Mouse (Mus musculus): ENCODE results near the gene Enpp4. TPM values are rescaled to one million over a fixed set of nuclear protein-coding genes. Genes with fewer than 3 reads are reported as not detected.

Enpp4 gene
- polyA plus RNA-seq, 1 experiment from 2014 or later = 3.8 TPM

- Histone ChIP-seq H3K27me3 (no peaks in the 10 kb centered on the region; the same call in 1 of the 2 replicates), H3K27ac (replicated peaks) (no peak overlapping the region), H3K36me3 (no peaks in the 10 kb centered on the region), H3K4me1 (no peaks in the 10 kb centered on the region), H3K9ac (no peak overlapping the region), H3K9me3 (replicated peaks) (no peaks in the 10 kb centered on the region), H3K4me3 (replicated peaks) (no peak overlapping the region), H3K4me2 (replicated peaks) (no peak overlapping the region)
- ATAC-seq (ENCODE audit: insufficient number of reproducible peaks, low FRiP score, low TSS enrichment, low read depth) = no peak
- WGBS = 9% methylated on average over 7 of the region's 7 CpGs
Measured at GRCm38 (mm10) chr17:44130429-44130828, 24.8 kb upstream of the Enpp4 start.

GRCm38 (mm10) chr17:44129092-44129750 is 23.6 kb upstream of the Enpp4 start:
- 83% methylated on average over 13 of the region's 13 CpGs for WGBS
- Histone ChIP-seq H3K27me3 (no peaks in the 10 kb centered on the region), H3K9me3 (replicated peaks) (no peaks in the 10 kb centered on the region), H3K4me1 (no peaks in the 10 kb centered on the region), H3K4me2 (replicated peaks) (no peak overlapping the region), H3K4me3 (replicated peaks) (no peak overlapping the region), H3K36me3 (no peaks in the 10 kb centered on the region), H3K9ac (no peak overlapping the region), H3K27ac (replicated peaks) (no peak overlapping the region)
- no peak for ATAC-seq (ENCODE audit: insufficient number of reproducible peaks, low FRiP score, low TSS enrichment, low read depth)

- Histone ChIP-seq H3K36me3 (no peaks in the 10 kb centered on the region), H3K4me3 (replicated peaks) (no peak overlapping the region), H3K9ac (no peak overlapping the region), H3K27ac (replicated peaks) (no peak overlapping the region), H3K9me3 (replicated peaks) (no peaks in the 10 kb centered on the region), H3K4me1 (no peaks in the 10 kb centered on the region; the same call in 1 of the 2 replicates), H3K4me2 (replicated peaks) (no peak overlapping the region), H3K27me3 (no peaks in the 10 kb centered on the region)
- ATAC-seq (ENCODE audit: insufficient number of reproducible peaks, low FRiP score, low TSS enrichment, low read depth) = no peak
- 49% methylated on average over 12 of the region's 12 CpGs for WGBS
Measured at GRCm38 (mm10) chr17:44121366-44122100, 15.9 kb upstream of the Enpp4 start.

- no peak overlapping the region for H3K27ac ChIP-seq (replicated peaks)
- no peak for ATAC-seq (ENCODE audit: insufficient number of reproducible peaks, low FRiP score, low TSS enrichment, low read depth)
Measured at GRCm38 (mm10) chr17:44118231-44118630, 12.6 kb upstream of the Enpp4 start.

GRCm38 (mm10) chr17:44117721-44118120 is 12.1 kb upstream of the Enpp4 start:
- ATAC-seq (ENCODE audit: insufficient number of reproducible peaks, low FRiP score, low TSS enrichment, low read depth) = no peak
- no peaks in the 10 kb centered on the region for H3K27me3 ChIP-seq
- no peaks in the 10 kb centered on the region; the same call in 1 of the 2 replicates for H3K4me1 ChIP-seq
- no peak overlapping the region for H3K27ac ChIP-seq (replicated peaks)
- H3K36me3 ChIP-seq = no peaks in the 10 kb centered on the region
- H3K9me3 ChIP-seq (replicated peaks) = no peaks in the 10 kb centered on the region
- H3K4me2 ChIP-seq (replicated peaks) = no peak overlapping the region
- H3K9ac ChIP-seq = no peak overlapping the region
- no peak overlapping the region for H3K4me3 ChIP-seq (replicated peaks)
- WGBS = 62% methylated on average over 2 of the region's 2 CpGs

More at GRCm38 (mm10) chr17:44118231-44118630, 12.6 kb upstream of the Enpp4 start:
- no peaks in the 10 kb centered on the region; the same call in 1 of the 2 replicates for H3K4me1 ChIP-seq
- no peak overlapping the region for H3K4me3 ChIP-seq (replicated peaks)
- H3K27me3 ChIP-seq = no peaks in the 10 kb centered on the region
- H3K36me3 ChIP-seq = no peaks in the 10 kb centered on the region
- 68% methylated on average over 4 of the region's 4 CpGs for WGBS
- no peaks in the 10 kb centered on the region for H3K9me3 ChIP-seq (replicated peaks)
- no peak overlapping the region for H3K9ac ChIP-seq
- H3K4me2 ChIP-seq (replicated peaks) = no peak overlapping the region

- Histone ChIP-seq H3K4me3 (replicated peaks) (no peak overlapping the region), H3K36me3 (no peaks in the 10 kb centered on the region), H3K4me2 (replicated peaks) (no peak overlapping the region), H3K9ac (no peak overlapping the region), H3K9me3 (replicated peaks) (no peaks in the 10 kb centered on the region), H3K27me3 (no peaks in the 10 kb centered on the region), H3K27ac (replicated peaks) (no peak overlapping the region), H3K4me1 (no peaks in the 10 kb centered on the region; the same call in 1 of the 2 replicates)
- 83% methylated on average over 2 of the region's 2 CpGs for WGBS
- no peak for ATAC-seq (ENCODE audit: insufficient number of reproducible peaks, low FRiP score, low TSS enrichment, low read depth)
Measured at GRCm38 (mm10) chr17:44116584-44116983, 11.0 kb upstream of the Enpp4 start.

- Histone ChIP-seq H3K27me3 (peaks cover 3% of the 10 kb centered on the region; the same call in 1 of the 2 replicates), H3K27ac (replicated peaks) (no peak overlapping the region), H3K36me3 (no peaks in the 10 kb centered on the region), H3K4me1 (peaks cover 6% of the 10 kb centered on the region; the same call in 1 of the 2 replicates), H3K4me3 (replicated peaks) (no peak overlapping the region), H3K9ac (no peak overlapping the region), H3K4me2 (replicated peaks) (no peak overlapping the region), H3K9me3 (replicated peaks) (no peaks in the 10 kb centered on the region)
- 81% methylated on average over 3 of the region's 3 CpGs for WGBS
- no peak for ATAC-seq (ENCODE audit: insufficient number of reproducible peaks, low FRiP score, low TSS enrichment, low read depth)
Measured at GRCm38 (mm10) chr17:44108331-44108730, 2.7 kb upstream of the Enpp4 start.

- Histone ChIP-seq H3K9ac (no peak overlapping the region), H3K4me1 (peaks cover 6% of the 10 kb centered on the region; the same call in 1 of the 2 replicates), H3K4me3 (replicated peaks) (no peak overlapping the region), H3K27me3 (peaks cover 3% of the 10 kb centered on the region; the same call in 1 of the 2 replicates), H3K4me2 (replicated peaks) (no peak overlapping the region), H3K9me3 (replicated peaks) (no peaks in the 10 kb centered on the region), H3K36me3 (no peaks in the 10 kb centered on the region), H3K27ac (replicated peaks) (no peak overlapping the region)
- 91% methylated on average over 10 of the region's 10 CpGs for WGBS
- no peak for ATAC-seq (ENCODE audit: insufficient number of reproducible peaks, low FRiP score, low TSS enrichment, low read depth)
Measured at GRCm38 (mm10) chr17:44101961-44102360, 3.6 kb downstream of the Enpp4 start.

GRCm38 (mm10) chr17:44100906-44101305 is 4.7 kb downstream of the Enpp4 start:
- H3K9ac ChIP-seq = no peak overlapping the region
- no peak overlapping the region for H3K27ac ChIP-seq (replicated peaks)
- no peaks in the 10 kb centered on the region for H3K36me3 ChIP-seq
- 68% methylated on average over 9 of the region's 9 CpGs for WGBS
- H3K4me3 ChIP-seq (replicated peaks) = no peak overlapping the region
- no peak for ATAC-seq (ENCODE audit: insufficient number of reproducible peaks, low FRiP score, low TSS enrichment, low read depth)
- peaks cover 3% of the 10 kb centered on the region; the same call in 1 of the 2 replicates for H3K27me3 ChIP-seq
- H3K9me3 ChIP-seq (replicated peaks) = no peaks in the 10 kb centered on the region
- H3K4me2 ChIP-seq (replicated peaks) = no peak overlapping the region
- H3K4me1 ChIP-seq = peaks cover 6% of the 10 kb centered on the region; the same call in 1 of the 2 replicates

GRCm38 (mm10) chr17:44100486-44100885 is 5.1 kb downstream of the Enpp4 start:
- no peak overlapping the region for H3K27ac ChIP-seq (replicated peaks)
- H3K36me3 ChIP-seq = no peaks in the 10 kb centered on the region
- WGBS = 72% methylated on average over 4 of the region's 4 CpGs
- H3K4me3 ChIP-seq (replicated peaks) = no peak overlapping the region
- ATAC-seq (ENCODE audit: insufficient number of reproducible peaks, low FRiP score, low TSS enrichment, low read depth) = no peak
- H3K9ac ChIP-seq = no peak overlapping the region
- no peak overlapping the region for H3K4me2 ChIP-seq (replicated peaks)
- H3K27me3 ChIP-seq = peaks cover under 1% of the 10 kb centered on the region; the same call in 1 of the 2 replicates
- H3K4me1 ChIP-seq = peaks cover 6% of the 10 kb centered on the region; the same call in 1 of the 2 replicates
- no peaks in the 10 kb centered on the region for H3K9me3 ChIP-seq (replicated peaks)

- H3K27me3 ChIP-seq = no peaks in the 10 kb centered on the region
- ATAC-seq (ENCODE audit: insufficient number of reproducible peaks, low FRiP score, low TSS enrichment, low read depth) = no peak
- no peaks in the 10 kb centered on the region for H3K36me3 ChIP-seq
- H3K4me1 ChIP-seq = no peaks in the 10 kb centered on the region
- no peak overlapping the region for H3K9ac ChIP-seq
- no peak overlapping the region for H3K4me2 ChIP-seq (replicated peaks)
- no peaks in the 10 kb centered on the region for H3K9me3 ChIP-seq (replicated peaks)
- no peak overlapping the region for H3K27ac ChIP-seq (replicated peaks)
- H3K4me3 ChIP-seq (replicated peaks) = no peak overlapping the region
- 34% methylated on average over 2 of the region's 2 CpGs for WGBS
Measured at GRCm38 (mm10) chr17:44091512-44091911, 14.1 kb downstream of the Enpp4 start.

Measured in embryonic facial prominence, embryonic 15.5 days (tissue).